Mouse (Mus musculus) bone marrow macrophage, adult 2 months (primary cell): ENCODE results near the gene Nipsnap3b.

Experiments used
- CTCF ChIP-seq: IDR thresholded peaks from 2 replicates; pipeline ENCODE4 v1.5.1; 2012; ENCODE audit warnings: low read depth, mild to moderate bottlenecking, low read length, moderate library complexity
- POLR2A ChIP-seq: IDR thresholded peaks from 2 replicates; pipeline ENCODE4 v1.6.1; 2012; ENCODE audit warnings: mild to moderate bottlenecking, low read depth, low read length, borderline replicate concordance

GRCm38 (mm10) chr4:53014421-53014820 is 2.7 kb downstream of the Nipsnap3b start:
- TF ChIP-seq POLR2A (no peak), CTCF (no peak)
